Mouse (Mus musculus) kidney, postnatal 0 days (tissue): ENCODE results near the gene Nucks1. TPM values are rescaled to one million over a fixed set of nuclear protein-coding genes. Genes with fewer than 3 reads are reported as not detected.

Source experiments
- ATAC-seq: fragments of 200-750 bp; cut with Nextera tagmentation; replicated peaks from 2 replicates; pipeline ENCODE4 v1.8.0; 2017; ENCODE audit warnings: low read depth, moderate number of reproducible peaks, moderate TSS enrichment, moderate library complexity; ENCODE audit not compliant: low FRiP score
- DNase-seq: peaks from one replicate; pipeline ENCODE4 v3.0.0-alpha.2; 2016; ENCODE audit warnings: low spot score
- H3K27ac ChIP-seq: fragments of 300-500 bp; sonication (generic); 2 replicates; pipeline ENCODE4 v1.5.1; 2014; ENCODE audit warnings: mild to moderate bottlenecking
- H3K27me3 ChIP-seq: fragments of 300-500 bp; sonication (generic); 2 replicates; pipeline ENCODE4 v1.6.1; 2014; ENCODE audit warnings: low read length, mixed read lengths; ENCODE audit not compliant: insufficient read depth
- H3K36me3 ChIP-seq: fragments of 300-500 bp; sonication (generic); 2 replicates; pipeline ENCODE4 v1.6.1; 2014; ENCODE audit warnings: low read length, mixed read lengths; ENCODE audit not compliant: insufficient read depth
- H3K4me1 ChIP-seq: fragments of 300-500 bp; sonication (generic); replicated peaks from 2 replicates; pipeline ENCODE4 v1.6.1; 2014; ENCODE audit warnings: antibody characterized with exemption, low read length, mixed read lengths; ENCODE audit not compliant: insufficient read depth
- H3K4me2 ChIP-seq: fragments of 300-500 bp; sonication (generic); 2 replicates; pipeline ENCODE4 v1.6.1; 2014; ENCODE audit warnings: mild to moderate bottlenecking, low read length, moderate library complexity, mixed read lengths
- H3K4me3 ChIP-seq: fragments of 300-500 bp; sonication (generic); replicated peaks from 2 replicates; pipeline ENCODE4 v1.5.1; 2014; ENCODE audit warnings: low read depth, low read length
- H3K9ac ChIP-seq: fragments of 300-500 bp; sonication (generic); 2 replicates; pipeline ENCODE4 v1.6.1; 2014; ENCODE audit warnings: low read depth, low read length
- H3K9me3 ChIP-seq: fragments of 300-500 bp; sonication (generic); replicated peaks from 2 replicates; pipeline ENCODE4 v1.6.1; 2016; ENCODE audit warnings: low read length, inconsistent platforms, mixed read lengths
- CTCF ChIP-seq: IDR thresholded peaks from 2 replicates; pipeline ENCODE4 v1.5.1; 2016; ENCODE audit warnings: antibody characterized with exemption, low read depth, mild to moderate bottlenecking, moderate library complexity
- WGBS: fragments of 180-500 bp; shearing (Covaris S2); extraction: QIAGEN DNeasy Blood & Tissue Kit; methylation state at CpG from one replicate; pipeline ENCODE4 v1.1.7; 2014; 5-methylcytosine and 5-hydroxymethylcytosine counted together
- polyA plus RNA-seq: library from polyadenylated mRNA; unstranded; fragments of >200 nt; fragmentation: Nextera tagmentation; extraction: Ambion mirVana; gene quantifications from 2 replicates; pipeline ENCODE4 v1.2.1, GENCODE M21; 2015

Gene Nucks1
- polyA plus RNA-seq, 1 experiment from 2014 or later = 55.2 TPM

DNA sequence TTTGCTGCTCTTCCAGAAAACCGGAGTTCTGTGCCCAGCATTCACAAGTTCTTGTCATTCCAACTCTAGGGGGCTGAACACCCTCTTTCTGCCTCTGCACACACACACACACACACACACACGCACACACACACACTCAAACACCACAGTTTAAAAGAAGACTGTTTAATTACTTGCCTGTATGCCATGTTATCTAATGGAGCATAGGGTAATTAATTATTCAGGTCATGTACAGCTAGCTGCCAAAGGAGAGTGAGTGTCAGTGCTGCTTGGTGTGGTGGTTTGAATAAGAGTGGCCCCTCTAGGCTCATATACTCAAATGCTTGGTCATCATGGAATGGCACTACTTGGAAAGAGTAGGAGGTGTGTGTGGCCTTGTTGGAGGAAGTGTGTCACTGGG, 73.5 kb downstream of the Nucks1 start:
- 77% methylated on average over 2 of the region's 2 CpGs for WGBS
- H3K4me2 ChIP-seq = no peak overlapping the region
- no peaks in the 10 kb centered on the region for H3K36me3 ChIP-seq
- ATAC-seq = no peak
- no peak overlapping the region for H3K27ac ChIP-seq
- no peak overlapping the region for H3K4me3 ChIP-seq
- no peaks in the 10 kb centered on the region for H3K27me3 ChIP-seq
- no peaks in the 10 kb centered on the region for H3K4me1 ChIP-seq
- H3K9me3 ChIP-seq = no peaks in the 10 kb centered on the region
- DNase-seq = no peak
- TF ChIP-seq CTCF = no peak
- H3K9ac ChIP-seq = no peak overlapping the region

Other genes with a start within 250 kb of the Nucks1 start
- 1.7 and 2.1 TPM in 2 replicates for gene Rab7b, start 221.8 kb upstream of the Nucks1 start, polyA plus RNA-seq
- 0.09 and 0.20 TPM in 2 replicates for gene Slc26a9, start 166.5 kb upstream of the Nucks1 start, polyA plus RNA-seq
- gene Pm20d1, start 113.2 kb upstream of the Nucks1 start, polyA plus RNA-seq = 5.7 and 6.5 TPM in 2 replicates
- 12.2 and 12.6 TPM in 2 replicates for gene Slc41a1, start 83.0 kb upstream of the Nucks1 start, polyA plus RNA-seq
- 23.4 and 26.7 TPM in 2 replicates for gene Rab29, start 43.3 kb upstream of the Nucks1 start, polyA plus RNA-seq
- gene Slc45a3, start 52.4 kb downstream of the Nucks1 start, polyA plus RNA-seq = 9.1 and 10.1 TPM in 2 replicates
- 21.4 and 22.0 TPM in 2 replicates for gene Elk4, start 97.1 kb downstream of the Nucks1 start, polyA plus RNA-seq
- gene Mfsd4a, start 157.5 kb downstream of the Nucks1 start, polyA plus RNA-seq = 25.1 and 27.3 TPM in 2 replicates
- gene Cdk18, start 229.2 kb downstream of the Nucks1 start, polyA plus RNA-seq = 10.3 and 11.7 TPM in 2 replicates